Mouse (Mus musculus) heart, postnatal 36 days (tissue): ENCODE results near the gene Fcnb. TPM values are rescaled to one million over a fixed set of nuclear protein-coding genes. Genes with fewer than 3 reads are reported as not detected.

Experiments
- DNase-seq, 2 experiments: peaks; one replicate each; pipeline ENCODE4 v3.0.0; 2021 to 2022
- intact Hi-C: fragments of 180-260 bp; cut with DNase I; formaldehyde crosslinking; loops from one replicate; pipeline ENCODE4 v1.15.1; 2025
- total RNA-seq, 2 experiments: library from RNA; stranded (reverse); gene quantifications; 2 replicates each; pipeline ENCODE4 v1.2.3; 2021

The Fcnb gene
- total RNA-seq, 2 experiments from 2014 or later = not detected

- intact Hi-C loops = no loop called here
- no peak for DNase-seq
Measured at GRCm38 (mm10) chr2:28036788-28037187, 47.9 kb downstream of the Fcnb start.

GRCm38 (mm10) chr2:28034011-28034710 lies 50.5 kb downstream of the Fcnb start:
- no peak for DNase-seq
- intact Hi-C loops = no loop called here

GRCm38 (mm10) chr2:28032469-28032868 lies 52.2 kb downstream of the Fcnb start:
- DNase-seq = no peak
- intact Hi-C loops = no loop called here

GRCm38 (mm10) chr2:28031860-28032259 lies 52.8 kb downstream of the Fcnb start:
- DNase-seq = no peak
- intact Hi-C loops = no loop called here

Other genes starting within 250 kb of the Fcnb start
- gene Col5a1, start 198.5 kb downstream of the Fcnb start, total RNA-seq = 10 to 100 TPM; 35.8 to 42.4 TPM
- 1 to 10 TPM; 7.1 to 9.5 TPM for gene Olfm1, start 108.1 kb upstream of the Fcnb start, total RNA-seq